Mouse (Mus musculus) megakaryocyte, embryonic 14.5 days (primary cell): ENCODE results near the gene Prkce.

Experiments used
- FLI1 ChIP-seq: IDR thresholded peaks from 2 replicates; pipeline ENCODE4 v1.6.1; 2012; ENCODE audit warnings: low read length, inconsistent platforms, mixed read lengths
- GATA1 ChIP-seq: IDR thresholded peaks from 3 replicates; pipeline ENCODE4 v1.6.1; 2012; ENCODE audit warnings: mixed read lengths, low read length, inconsistent platforms, borderline replicate concordance

DNA sequence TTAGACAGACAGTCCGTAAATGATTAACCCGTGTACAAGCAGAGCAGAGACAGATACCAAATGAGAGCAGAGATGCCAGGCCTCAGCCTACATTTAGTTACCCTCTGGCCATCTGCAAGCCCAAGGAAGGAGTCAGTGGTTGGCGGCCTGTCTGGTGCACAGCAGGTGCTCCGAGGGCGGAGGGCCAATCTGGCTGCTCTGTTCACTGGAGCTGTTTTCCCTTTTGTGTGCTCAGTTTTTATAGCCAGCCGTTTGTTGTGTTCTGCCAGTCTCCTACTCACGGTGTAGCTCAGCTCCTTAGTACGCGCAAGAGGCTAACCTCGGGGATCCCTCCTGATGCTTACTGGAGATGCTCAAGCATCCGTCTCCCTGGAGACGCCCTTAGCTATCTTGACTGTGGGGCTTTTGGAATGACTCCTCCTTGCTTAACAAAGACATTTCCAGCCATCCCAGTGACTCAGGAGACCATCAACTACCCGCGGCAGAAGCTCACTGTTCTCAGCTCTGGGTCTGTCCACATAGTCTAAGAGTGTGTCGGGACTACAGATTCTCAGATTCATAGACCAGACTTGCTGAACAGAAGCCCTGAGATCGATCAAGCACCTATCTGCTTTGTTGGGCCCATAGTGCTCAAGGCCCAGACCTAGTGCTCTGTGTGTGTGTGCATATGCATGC, 297.2 kb downstream of the Prkce start:
- TF ChIP-seq GATA1: no peak
- no peak for TF ChIP-seq FLI1
